Mouse (Mus musculus) cerebellum, postnatal 10 days (tissue): ENCODE results near the gene Gm32742.
"Not testable (repeated sequence)": the region's sequence is repeated elsewhere in the genome, so short reads cannot be mapped to it uniquely, and the experiment has no call there.

Experiments used
- DNase-seq, 2 experiments: peaks; one replicate each; pipeline ENCODE4 v3.0.0; 2021; ENCODE audit warnings: mixed read lengths in 2 of 2

The Gm32742 gene

DNA sequence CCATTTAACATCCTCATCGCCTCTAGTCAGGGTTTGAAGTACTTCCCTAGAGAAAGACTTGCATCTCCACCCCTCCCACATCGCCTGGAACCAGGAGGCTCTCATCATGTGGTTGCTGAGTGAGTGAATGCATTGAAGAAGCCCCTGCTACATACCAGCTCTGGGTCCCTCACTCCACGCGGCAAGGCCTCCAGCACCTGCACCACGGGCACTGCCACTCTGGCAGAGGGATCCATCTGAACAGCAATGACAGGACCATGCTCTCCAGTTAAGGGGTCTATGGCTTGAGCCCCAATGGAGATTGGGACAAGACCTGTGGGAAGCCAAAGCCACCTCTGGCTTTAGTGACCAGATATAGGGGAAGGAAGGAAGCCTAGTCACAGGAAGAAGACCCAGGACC, 18.0 kb downstream of the Gm32742 start:
- no peak for DNase-seq

- peak; percentile 45 to 55 for DNase-seq
Measured at GRCm38 (mm10) chr9:51146496-51146895, 18.8 kb downstream of the Gm32742 start.

DNA sequence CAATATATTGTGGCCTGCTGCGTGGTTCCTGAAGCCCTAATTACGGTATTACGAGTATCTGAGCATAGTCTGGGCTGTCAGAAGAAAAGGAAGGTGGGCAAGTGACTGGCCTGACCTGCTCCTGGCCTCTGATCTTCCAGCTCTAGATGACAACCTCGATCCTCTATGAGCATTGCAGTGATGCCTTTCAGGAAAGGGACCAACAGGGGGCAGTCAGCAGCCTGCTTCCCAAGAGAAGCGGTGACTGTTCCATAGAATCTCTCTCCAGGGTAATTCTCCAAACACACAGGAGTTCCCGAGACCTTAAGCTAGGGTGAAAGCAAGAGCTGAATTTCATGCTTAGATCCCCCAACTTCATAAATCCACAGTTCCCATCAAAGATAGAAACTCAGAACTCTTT, 21.1 kb downstream of the Gm32742 start:
- no peak for DNase-seq

DNA sequence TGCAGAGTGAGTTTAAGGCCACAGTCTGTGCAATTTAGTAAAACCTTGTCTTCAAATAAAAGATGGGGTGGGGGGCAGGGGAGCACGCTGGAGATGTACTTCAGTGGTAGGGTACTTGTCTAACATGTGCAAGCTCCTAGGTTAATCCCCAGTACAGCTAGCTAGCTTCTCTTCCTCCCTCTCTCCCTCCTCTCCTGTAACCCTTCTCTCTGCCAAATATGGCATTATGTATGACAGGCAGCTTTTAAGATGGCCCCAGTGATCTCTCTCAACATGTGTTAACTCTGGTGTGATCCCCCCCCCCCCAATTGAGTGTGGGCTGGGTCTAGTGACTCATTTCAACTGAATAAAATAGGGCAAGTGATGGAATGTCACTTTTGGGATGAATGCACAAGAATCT, 21.9 kb downstream of the Gm32742 start:
- DNase-seq, result no peak

- DNase-seq, result peak; percentile 53 to 66
Measured at GRCm38 (mm10) chr9:51140711-51141110, 24.6 kb downstream of the Gm32742 start.

DNA sequence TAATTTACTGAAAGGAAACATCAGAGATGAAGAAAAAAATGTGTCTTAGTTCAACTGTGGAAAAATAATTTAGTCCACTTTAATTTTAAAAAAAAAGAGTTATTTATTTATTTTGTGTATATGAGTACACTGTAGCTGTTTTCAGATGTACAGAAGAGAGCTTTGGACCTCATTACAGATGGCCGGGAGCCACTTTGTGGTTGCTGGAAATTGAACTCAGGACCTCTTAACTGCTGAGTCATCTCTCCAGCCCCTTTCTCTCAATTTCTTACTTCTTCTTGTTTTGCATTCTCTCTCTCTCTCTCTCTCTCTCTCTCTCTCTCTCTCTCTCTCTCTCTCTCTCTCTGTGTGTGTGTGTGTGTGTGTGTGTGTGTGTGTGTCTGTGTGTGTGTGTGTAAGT, 25.9 kb downstream of the Gm32742 start:
- DNase-seq, result not testable (repeated sequence)

- DNase-seq, result no peak
Measured at GRCm38 (mm10) chr9:51138301-51138700, 27.0 kb downstream of the Gm32742 start.

GRCm38 (mm10) chr9:51137836-51138235, 27.5 kb downstream of the Gm32742 start:
- DNase-seq, result no peak

GRCm38 (mm10) chr9:51137432-51137831, 27.9 kb downstream of the Gm32742 start:
- no peak for DNase-seq

GRCm38 (mm10) chr9:51136985-51137384, 28.3 kb downstream of the Gm32742 start:
- DNase-seq, result peak; percentile 35 to 52

DNA sequence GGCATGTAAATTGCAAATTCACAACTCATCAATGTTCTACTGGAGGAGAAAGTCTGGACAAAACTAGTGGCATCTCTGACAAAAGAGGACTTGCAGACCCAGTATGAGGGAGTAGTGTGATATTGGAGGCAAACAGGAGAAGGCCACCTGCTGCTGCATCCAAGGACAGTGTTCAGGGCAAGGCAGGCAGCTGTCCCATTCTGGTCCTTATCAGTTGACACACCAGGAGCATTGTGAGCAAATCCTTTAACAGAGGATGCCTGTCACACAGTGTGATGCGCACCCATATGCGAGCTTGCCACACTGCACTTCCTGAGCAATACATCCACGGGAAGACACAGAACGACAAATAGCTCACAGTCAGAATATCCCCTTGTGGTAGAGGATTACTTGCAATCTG, 50.5 kb downstream of the Gm32742 start:
- no peak for DNase-seq

DNA sequence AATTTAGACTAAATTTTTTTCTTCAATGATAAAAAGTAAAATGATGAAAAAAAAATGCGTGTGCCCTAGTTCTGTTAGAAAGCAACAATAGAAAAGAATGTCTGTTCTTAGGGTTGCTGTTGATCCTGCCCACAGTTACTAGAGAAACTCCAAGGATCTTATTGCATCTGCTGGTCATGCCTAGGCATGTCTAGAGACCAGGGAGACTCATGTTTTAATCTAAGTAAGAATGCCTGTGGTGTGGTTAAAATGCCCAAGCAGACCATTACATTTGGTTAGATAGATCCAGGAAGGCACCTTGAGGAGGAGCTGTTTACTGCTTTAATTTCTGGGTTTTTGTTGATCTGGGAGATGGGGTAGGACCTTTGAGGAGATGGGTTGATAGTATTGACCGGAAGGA, 59.6 kb downstream of the Gm32742 start:
- no peak for DNase-seq

DNA sequence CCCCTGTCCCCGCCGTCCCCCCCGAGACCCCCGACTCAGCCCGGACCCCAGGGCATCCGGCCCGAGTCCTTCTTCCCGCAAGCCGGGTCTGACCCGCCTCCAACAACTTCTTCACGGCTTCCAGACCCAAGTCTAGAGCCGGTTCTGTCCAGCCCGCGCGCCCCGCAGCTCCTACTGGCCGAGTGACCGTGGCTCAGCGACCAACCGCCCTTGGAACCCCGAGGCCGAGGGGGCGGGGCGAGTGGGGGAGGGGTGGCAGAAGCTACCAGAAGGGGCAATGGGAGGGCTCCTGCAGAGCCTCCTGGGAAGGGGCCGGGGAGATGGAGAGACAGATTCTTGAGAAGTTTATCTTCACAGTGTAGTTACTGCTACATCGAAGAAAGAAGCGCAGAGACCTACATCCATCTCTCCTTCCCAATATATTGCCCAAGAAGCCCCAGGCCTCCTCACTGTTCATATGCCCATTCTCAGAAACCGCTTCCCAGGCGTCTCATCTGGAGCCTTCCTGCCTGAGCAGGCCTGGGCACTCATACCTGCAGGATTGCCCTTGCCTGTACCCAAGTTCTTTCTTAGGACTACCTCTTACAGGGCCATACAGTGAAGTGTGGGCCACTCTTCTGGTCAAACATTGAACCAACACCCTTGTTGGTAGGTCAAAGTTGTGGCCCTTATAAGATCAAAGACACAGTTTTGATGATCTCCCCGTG, 61.4 kb downstream of the Gm32742 start:
- DNase-seq, result peak; percentile 80 to 85

- peak; percentile 71 to 77 for DNase-seq
Measured at GRCm38 (mm10) chr9:51102963-51103807, 62.1 kb downstream of the Gm32742 start.

- DNase-seq, result peak; percentile 69 to 76
Measured at GRCm38 (mm10) chr9:51101756-51102425, 63.4 kb downstream of the Gm32742 start, which contains the start of gene 4833427G06Rik. 4833427G06Rik (minus strand) TSS chr9:51102078.

GRCm38 (mm10) chr9:51096306-51096705, 69.0 kb downstream of the Gm32742 start:
- DNase-seq, result peak; percentile 9 to 13

- DNase-seq, result no peak
Measured at GRCm38 (mm10) chr9:51093697-51094096, 71.6 kb downstream of the Gm32742 start.

GRCm38 (mm10) chr9:51081614-51082013, 83.7 kb downstream of the Gm32742 start:
- no peak for DNase-seq
